Mouse (Mus musculus) CD4-positive, CD25-positive, alpha-beta regulatory T cell, adult 2 months (primary cell): ENCODE measurements around the gene Klhl23.

Source experiments
- DNase-seq: peaks from one replicate; pipeline ENCODE4 v3.0.0-alpha.2; 2012; ENCODE audit warnings: low read depth, low spot score

Gene Klhl23

GRCm38 (mm10) chr2:69829680-69830079 lies 7.9 kb downstream of the Klhl23 start:
- DNase-seq = no peak

- no peak for DNase-seq
Observed at GRCm38 (mm10) chr2:69830116-69830515, 8.4 kb downstream of the Klhl23 start.

- no peak for DNase-seq
Observed at GRCm38 (mm10) chr2:69837244-69837967, 15.7 kb downstream of the Klhl23 start.

GRCm38 (mm10) chr2:69837996-69838395 lies 16.3 kb downstream of the Klhl23 start:
- no peak for DNase-seq

GRCm38 (mm10) chr2:69838707-69839106 lies 17.0 kb downstream of the Klhl23 start:
- DNase-seq = no peak

GRCm38 (mm10) chr2:69840261-69840660 lies 18.5 kb downstream of the Klhl23 start:
- DNase-seq = no peak

GRCm38 (mm10) chr2:69849215-69849614 lies 27.5 kb downstream of the Klhl23 start:
- DNase-seq = no peak

- no peak for DNase-seq
Observed at GRCm38 (mm10) chr2:69851427-69852058, 29.8 kb downstream of the Klhl23 start.

- DNase-seq = peak; percentile 48
Observed at GRCm38 (mm10) chr2:69856392-69856791, 34.6 kb downstream of the Klhl23 start.

- peak; percentile 35 for DNase-seq
Observed at GRCm38 (mm10) chr2:69857882-69858281, 36.1 kb downstream of the Klhl23 start.

GRCm38 (mm10) chr2:69860972-69861452 lies 39.3 kb downstream of the Klhl23 start:
- DNase-seq = peak; percentile 61

- DNase-seq = peak; percentile 97
Observed at GRCm38 (mm10) chr2:69861485-69862091, 39.8 kb downstream of the Klhl23 start, which contains the start of gene Ssb. Gene Ssb (plus strand): TSS chr2:69861562.

- peak; percentile 30 for DNase-seq
Observed at GRCm38 (mm10) chr2:69862117-69862657, 40.4 kb downstream of the Klhl23 start.

GRCm38 (mm10) chr2:69883990-69884391 lies 62.2 kb downstream of the Klhl23 start:
- DNase-seq = no peak

- DNase-seq = no peak
Observed at GRCm38 (mm10) chr2:69884581-69884980, 62.8 kb downstream of the Klhl23 start.

GRCm38 (mm10) chr2:69885050-69885449 lies 63.3 kb downstream of the Klhl23 start:
- no peak for DNase-seq

GRCm38 (mm10) chr2:69885451-69886305 lies 63.9 kb downstream of the Klhl23 start, which contains the start of gene Mettl5:
Gene Mettl5 (minus strand): TSS chr2:69885615.
- peak; percentile 95 for DNase-seq
